Mouse (Mus musculus): ENCODE results near the gene Vdr.

Vdr gene

DNA sequence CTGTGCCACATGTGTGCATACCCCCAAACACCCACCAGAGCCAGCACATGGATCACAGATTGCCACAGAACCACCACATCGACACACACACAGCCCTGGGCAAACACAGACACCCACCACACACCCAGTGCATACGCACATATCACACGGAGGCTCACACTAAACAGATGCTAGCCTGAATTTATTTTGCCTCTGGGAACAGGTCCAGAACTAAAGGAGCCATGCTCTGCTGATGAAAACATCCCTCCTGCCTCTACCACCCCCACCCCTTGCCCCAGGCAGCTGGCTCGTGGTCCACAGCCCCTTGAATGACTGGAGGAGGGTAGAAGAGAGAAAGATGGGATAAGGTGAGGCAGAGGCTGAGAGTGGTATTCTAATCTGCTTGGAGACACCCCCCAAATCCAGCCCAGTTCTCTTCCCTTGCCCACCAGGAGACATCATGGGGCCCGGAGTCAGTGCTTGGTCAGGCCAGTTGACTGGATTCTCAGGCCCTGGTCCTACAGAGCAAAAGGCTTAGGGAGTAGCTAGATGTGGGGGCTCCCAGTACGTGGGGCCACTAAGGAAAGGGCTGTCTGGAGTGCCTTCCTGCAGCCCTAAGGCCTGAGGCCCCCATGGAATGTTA is 82.1 kb downstream of the Vdr start:
- no peak for DNase-seq (ENCODE audit: low spot score)

DNA sequence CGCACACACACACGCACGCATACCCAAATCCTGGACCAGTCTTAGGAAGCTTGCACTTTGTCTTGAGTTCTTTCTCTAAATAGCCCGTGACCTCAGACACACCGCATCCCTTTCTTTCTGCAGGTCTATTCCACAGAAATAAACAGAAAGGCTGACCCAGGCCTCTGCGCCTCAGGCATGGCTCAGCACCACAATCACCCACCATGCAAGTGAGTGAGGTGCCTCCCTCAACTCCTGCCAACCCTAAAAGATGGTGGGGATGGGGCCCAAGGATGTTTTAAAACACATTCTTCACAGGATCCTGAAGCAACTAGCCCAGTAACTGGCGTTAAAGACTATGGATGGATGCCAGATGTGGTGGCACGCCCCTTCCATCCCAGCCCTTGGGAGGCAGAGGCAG is 83.0 kb downstream of the Vdr start:
- no peak for DNase-seq (ENCODE audit: low spot score)

DNA sequence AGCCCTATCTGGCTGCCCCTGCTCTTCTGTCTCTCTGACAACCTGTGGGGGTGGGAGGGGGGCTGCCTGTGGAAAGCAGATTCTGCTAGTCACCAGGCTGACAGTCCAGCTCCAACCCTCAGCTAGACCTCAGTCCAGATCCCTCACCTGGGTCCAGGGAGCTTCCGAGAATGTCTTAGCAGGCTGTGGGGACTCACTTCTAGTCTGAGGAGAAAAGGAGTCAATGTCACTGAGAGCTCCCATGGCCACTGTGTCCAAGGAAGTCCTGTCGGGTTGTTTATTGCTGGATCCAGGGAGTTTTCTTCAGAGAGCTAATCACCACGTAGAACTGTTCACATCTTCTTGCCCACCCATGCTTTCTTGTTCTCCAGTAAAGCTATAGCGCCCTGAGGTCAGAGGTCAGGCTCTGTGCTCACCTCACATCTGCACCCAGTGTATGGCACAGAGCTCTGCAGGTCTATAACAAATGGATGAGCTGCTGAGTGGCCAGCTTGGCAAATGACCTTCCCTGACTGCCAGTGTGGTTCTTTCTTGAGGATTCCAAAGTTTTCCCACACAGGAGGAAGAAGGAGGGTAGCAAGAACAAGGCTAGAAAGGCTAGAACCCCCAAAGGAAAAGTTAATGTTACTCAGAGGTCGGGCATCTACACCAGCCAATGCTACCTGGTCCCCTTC is 83.7 kb downstream of the Vdr start:
- no peak for DNase-seq (ENCODE audit: low spot score)

DNA sequence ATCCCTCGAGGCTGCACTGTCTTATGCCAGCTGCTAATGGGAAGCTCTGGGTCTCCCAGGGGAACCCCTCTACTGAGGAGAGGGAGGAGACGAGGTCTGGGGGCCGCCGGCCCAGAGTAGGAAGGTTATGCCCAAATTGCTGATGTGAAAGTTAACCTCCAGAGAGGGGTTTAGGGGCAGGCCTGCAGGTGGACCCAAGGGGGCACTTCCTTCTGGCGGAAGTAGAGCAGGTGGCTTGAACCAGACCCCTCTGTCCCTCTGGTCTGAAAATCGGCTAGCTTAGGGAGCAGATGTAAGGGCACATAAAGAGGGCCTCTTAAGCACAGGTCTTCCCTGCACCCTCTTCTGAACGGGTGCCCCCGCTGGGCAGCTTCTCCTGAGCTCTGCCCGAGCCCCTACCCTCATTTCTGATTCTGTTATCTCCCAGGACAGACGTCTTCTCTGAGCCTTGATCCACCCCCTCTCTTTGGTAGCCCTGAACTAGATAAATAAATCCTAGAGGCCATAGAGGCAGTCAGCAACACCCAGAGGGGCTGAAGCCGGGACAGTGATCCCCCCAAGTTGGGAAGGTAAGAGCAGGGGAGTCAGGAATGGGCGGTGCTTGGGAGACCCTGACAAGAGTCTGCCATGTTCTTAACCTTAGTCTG is 84.4 kb downstream of the Vdr start:
- no peak for DNase-seq (ENCODE audit: low spot score)

DNA sequence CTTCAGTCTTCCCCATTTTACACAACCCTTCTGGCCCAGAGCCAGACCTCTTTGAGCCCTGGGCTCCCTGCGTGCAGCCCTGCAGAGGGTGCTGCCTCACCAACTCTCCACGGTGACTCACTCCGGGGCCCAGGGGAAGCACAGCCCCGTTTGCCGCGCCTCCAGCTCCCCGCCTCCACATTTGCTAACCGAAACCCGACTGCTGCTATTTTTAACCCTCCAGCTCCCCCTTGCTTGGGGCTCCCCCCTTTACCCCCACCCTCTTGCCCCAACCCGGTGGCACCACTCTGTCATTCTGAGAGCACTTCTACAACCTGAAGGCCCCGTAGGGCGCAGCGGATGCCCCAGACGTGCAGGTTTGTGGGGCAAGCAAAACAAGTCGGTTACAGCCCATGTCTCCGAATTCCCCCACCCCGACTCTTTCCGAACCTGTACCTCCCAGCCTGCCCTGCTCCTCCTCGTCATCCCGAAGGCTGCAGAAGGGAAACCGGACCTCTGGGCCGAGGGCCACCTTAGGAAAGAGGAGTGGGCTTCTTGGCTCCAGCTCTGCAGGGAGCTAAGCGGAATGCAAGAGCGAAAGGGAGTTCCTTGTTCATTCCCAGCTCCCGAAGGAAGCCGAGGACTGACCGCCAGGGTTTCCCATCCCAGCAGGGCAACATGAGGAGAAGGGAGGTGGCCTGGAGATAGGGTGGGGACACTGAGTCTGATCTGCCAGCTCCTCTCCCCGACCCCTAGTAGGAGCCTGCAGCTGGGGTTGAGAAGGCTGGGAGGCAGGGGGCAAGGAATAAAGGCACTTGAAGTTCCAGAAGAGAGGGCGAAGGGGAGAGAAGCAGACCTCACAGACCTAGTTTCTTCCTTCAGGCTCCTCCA is 85.1 kb downstream of the Vdr start:
- DNase-seq (ENCODE audit: low spot score) = peak; percentile 93

DNA sequence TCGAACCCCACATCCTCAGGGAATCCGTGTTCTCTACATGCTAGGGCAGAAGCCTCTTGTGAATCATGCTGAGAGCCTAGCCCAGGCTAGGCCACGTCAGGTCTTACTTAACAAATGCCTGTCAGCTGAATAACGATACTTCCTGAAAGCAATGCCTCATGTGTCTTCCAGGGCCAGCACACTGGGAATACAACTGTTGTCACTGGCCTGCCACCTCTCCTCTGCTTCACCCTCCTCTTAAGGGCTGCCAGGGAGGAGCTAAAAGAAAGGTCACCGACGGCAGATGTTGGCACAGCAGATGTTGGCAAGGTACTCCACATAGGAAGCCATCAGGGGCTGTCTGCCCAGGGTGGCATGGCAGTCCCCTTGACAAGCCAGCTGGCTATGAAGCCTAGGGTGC is 86.4 kb downstream of the Vdr start:
- peak; percentile 76 for DNase-seq (ENCODE audit: low spot score)

DNA sequence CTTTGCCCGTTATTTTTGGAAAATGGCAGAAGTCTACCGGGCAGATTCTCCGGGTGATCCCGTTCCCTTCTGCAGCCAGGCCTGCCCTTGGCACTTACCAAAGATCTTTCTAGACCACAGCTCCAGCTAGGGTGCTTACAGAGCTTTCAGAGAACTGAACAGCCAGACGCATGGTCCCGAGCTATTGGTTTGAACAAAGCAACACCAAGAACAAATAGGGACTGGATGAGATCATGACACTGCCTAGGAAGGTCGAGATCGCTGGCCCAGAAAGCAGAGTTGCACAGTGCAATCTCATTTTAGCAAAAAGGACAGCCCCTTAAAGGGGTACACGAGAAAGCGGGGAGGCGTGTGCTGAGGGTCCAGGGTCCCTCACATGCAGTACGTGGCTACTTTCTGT is 87.0 kb downstream of the Vdr start:
- DNase-seq (ENCODE audit: low spot score) = no peak

DNA sequence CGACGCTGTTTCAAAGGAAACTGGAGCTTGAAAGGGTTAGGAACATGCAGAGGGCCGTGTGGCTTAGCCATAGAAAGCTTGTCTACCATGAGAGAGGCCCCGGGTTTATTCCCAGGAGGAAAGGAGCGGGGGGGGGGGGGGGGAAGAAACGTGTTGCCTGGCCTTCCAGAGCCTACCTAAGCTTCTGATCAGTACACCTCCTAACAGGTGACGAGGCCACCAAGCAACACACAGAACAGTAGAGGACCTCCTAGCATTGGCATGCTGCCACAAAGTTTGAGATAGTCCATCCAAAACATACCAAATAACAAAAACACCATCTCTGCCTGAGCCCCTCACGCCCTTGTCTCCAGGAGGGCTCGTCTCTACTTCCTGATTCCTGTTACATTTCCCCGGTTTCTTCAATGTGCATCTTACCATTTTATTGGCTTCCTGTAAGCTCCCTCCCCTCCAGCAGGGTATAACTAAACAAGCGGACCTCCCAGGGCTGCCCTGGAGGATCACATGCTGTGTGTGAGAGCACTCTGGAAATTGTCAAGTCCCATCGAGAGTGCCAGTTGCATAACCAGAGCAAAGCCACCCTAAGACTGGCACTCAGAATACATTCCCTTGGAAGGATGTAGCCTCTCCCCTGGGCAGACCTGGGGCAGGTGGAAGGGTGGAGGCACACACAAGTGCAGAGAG is 87.7 kb downstream of the Vdr start:
- DNase-seq (ENCODE audit: low spot score) = no peak

DNA sequence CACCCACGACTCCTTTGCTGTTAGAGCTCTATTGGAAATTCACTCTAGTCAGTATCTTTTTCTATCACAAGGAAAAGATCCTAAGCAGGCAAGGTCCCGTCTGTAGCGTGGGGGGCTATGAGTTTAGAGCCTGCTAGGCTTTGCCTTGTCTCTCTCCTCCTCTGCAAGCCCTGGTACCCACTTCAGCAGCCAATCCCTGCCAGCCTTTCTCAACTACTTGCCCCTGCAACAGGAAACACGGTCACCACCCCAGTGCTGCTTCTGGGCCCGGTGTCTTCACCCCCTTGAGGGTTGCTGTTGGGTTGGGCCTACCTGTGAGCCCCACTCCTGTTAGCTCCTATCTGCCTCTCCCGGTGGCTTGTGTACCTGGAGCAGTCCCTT is 88.5 kb downstream of the Vdr start:
- DNase-seq (ENCODE audit: low spot score) = no peak

DNA sequence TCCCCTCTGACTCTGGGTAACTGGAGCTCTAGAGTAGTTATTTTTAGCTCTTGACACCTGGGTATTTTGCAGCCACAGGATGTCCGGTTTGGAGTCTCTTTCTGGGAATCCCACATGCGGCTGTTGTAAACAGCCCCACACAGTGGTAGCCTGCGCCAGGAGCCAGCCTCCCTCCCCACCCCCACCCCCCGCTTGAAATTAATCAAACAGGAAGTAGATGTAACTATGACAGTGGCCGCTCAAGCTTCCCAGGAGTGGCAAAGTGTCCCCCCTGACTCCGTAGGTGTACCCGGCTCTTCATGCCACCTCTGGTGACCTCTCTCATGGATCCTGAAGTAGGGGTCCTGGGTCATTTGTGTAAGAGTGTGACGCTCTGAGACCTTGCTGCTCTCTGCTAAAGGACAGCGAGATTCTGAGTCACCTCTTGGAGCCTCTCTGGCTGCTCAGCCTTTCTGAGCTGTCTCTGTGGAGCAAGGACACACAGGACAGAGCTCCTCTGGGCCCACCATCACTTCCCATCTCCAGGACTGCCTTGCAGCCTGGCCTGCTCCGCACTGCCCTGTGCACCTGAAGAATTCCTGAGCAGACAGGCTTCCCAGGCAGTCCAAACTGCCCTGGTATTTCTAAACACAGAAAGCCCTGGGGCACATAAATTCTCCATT is 89.0 kb downstream of the Vdr start:
- peak; percentile 49 for DNase-seq (ENCODE audit: low spot score)

DNA sequence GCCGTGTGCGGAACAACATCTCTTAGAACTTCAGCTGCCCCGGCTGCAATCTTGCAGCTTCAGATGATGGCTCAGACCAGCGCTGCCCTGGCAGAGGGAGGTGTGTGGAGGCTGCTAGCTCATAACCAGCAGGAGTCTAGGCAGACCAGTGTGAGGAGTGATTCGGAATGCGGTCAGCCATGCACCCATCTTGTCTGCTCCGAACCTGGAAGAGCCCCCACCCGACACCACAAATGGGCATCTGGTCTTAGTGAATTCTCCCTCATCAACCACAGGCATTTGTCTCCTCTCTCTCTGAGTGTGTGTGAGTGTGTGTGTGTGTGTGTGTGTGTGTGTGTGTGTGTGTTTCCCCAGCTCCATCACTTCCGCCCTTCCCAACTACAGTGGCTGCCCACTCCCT is 90.5 kb downstream of the Vdr start:
- no peak for DNase-seq (ENCODE audit: low spot score)

DNA sequence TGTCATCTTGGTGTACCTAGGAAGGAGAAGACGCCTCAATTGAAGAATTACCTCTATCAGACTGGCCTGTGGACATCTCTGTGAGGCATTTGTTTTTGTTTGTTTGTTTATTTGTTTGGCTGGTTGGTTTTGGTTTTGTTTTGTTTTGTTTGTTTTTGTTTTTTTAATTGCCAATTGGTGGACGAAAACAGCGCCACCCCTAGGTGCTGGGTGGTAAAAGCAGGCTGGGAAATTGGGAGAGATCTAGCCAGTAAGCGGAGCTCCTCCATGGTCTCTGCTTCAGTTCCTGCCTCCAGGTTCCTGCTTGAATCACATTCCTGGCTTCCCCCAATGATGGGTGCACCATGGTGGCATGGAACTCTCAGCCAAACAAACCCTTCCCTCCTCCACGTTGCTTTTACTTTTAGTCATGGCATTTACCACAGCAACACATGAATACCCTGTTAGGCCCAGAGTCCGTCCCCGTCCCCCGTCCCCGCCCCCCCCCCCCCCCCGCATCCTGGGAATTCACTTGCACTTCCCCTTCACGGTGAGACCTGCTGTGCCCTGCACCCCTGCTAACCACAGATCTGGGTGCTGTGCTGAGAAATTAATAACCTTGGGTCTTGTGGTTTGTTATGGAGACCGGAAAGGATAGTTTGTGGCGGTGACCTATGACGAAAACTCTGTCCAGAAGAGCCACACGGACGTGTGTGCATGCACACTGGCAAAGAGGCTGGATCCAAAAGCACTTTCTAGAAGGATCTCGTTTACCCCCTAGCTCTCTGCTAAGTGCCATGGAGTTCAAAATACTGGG is 94.0 kb downstream of the Vdr start:
- DNase-seq (ENCODE audit: low spot score) = no peak

DNA sequence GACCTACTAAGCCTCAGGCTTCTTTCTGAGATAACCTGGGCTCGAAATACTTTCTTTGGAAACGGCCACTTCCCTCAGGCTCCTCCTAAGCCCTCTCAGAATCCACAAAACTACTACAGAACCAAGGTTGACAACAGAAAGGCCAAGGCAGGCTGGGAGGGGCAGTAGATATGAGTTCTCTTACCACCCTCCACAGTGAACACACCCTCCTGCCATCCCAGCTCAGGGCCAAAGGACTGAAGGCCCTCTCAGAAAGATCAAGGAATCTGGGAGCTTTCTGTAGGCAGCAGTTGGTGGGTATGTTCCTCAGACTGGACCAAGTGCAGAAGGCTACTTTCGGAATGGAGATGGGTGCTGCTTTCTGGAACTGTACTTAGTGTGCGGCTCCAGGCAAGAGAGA is 95.2 kb downstream of the Vdr start:
- DNase-seq (ENCODE audit: low spot score) = no peak

DNA sequence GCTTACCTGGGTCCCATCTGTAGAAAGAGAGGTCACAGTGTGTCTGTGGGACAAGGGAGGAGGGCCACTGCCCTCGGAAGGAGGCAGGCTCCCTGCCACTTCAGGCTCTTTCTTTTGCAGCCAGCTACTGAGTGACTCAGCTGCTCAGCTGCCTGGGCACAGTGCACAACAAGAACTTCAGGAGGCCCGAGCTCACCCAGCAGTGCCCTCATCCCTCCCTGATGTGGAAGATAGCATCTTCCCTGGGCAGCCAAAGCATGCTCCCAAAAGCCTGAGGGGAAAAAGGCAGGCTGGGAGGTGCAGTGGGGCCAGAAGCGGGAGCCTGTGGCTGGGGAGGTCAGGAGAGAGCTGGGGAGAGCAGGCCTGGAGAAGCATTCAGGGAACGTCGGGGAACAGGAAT is 95.7 kb downstream of the Vdr start:
- peak; percentile 51 for DNase-seq (ENCODE audit: low spot score)

DNA sequence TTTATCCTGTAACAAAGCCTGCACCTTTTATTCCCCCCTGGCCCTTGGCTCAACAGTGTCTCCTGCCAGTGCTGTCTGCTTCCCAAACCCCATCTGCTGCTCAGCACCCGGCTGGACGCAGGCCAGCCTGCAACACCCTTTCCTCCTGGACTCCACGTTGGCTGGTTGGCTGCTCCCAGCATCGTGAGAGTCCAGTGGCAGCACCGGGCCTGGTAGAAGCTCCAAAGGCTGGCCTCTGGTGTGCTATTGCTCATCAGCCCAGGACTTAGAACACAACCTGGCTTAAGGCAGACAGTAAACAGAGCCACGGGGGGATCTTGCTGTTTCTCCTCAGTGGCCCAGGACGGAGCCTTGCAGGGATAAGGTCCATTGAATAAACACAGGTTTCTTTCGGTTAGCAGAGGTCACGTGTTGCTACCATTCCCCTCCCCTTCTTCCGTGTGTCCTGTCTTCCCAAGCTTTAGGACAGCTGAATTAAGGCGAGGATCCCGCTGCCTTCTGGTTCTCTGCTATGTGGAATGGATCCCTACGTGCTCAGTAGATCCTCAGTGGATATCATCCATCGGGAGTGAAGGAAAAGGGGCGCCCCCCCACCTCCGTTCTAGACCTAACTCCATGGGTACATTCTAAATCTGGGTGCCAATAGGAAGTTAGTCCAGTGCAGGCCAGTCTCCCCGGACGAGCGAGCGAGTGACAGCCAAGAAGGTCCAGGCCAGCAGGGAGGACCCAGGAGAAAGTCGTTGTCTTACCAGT is 96.8 kb downstream of the Vdr start:
- DNase-seq (ENCODE audit: low spot score) = no peak

DNA sequence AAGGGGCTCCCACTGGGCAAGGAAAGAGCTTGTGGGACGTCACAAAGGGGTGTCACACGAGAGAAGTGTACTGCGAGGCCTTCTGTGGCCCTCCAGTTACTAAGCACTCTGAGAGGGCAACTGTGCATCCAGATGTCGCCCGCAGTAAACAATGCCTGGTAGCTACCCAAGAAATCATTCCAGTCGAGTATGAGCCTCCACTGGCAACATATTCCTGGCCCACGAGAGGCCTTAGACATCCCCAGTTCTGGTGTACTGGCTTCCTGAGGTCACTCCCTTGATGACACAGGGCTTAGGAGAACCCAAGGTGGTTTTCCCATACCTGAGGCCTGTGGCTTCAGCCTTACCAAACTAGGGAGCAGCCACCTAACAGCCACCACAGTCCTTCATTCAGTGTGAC is 97.6 kb downstream of the Vdr start:
- no peak for DNase-seq (ENCODE audit: low spot score)

DNA sequence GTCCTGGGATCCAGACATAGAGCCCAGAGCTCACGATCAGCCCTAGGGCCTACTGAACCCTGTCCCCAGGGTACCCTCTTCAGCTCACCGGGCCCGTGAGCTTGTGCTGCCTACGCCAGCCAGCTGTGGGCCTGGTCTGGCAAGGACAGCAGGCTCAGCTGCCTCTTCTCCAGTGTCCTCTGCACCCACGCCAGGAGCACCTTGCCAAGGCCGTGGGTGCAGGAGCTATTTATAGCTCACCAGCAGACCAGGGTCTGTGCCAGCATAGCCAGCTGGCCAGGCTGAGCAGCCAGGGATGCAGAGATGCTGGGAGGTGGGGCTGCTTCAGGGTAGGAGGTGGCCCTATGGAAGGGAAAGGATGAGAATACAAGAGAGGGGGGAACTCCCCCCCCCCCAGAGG is 98.3 kb downstream of the Vdr start:
- DNase-seq (ENCODE audit: low spot score) = peak; percentile 92

DNA sequence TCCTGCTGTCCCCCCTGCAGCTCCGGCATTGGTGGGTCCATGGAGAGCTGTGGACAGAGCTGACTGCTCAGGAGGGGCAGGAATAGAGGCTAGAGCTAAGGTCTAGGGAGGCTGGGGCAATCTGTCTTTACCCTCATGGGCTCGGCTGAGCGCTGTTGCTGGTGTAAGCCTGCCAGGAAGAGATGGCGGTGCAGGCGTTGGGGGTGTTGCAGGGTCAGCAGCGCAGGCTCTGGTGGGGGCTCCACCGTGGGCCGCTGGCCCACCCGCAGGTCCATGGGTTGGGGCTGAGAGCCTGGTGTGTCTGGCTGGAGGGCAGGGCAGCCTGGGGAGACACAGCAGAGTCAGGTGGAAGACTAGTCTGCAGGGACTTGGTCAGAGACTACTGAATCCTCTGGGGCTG is 99.1 kb downstream of the Vdr start:
- no peak for DNase-seq (ENCODE audit: low spot score)

DNA sequence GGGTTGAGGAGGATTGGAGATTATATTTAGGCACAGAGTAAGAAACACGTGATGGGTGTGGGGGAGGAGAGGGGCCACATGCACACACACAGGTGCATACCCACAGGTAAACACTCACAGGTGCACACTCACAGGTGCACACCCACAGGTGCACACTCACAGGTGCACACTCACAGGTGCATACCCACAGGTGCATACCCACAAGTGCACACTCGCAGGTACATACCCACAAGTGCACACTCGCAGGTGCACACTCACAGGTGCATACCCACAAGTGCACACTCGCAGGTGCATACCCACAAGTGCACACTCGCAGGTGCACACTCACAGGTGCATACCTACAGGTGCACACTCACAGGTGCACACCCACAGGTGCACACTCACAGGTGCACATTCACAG is 100.0 kb downstream of the Vdr start:
- no peak for DNase-seq (ENCODE audit: low spot score)

DNA sequence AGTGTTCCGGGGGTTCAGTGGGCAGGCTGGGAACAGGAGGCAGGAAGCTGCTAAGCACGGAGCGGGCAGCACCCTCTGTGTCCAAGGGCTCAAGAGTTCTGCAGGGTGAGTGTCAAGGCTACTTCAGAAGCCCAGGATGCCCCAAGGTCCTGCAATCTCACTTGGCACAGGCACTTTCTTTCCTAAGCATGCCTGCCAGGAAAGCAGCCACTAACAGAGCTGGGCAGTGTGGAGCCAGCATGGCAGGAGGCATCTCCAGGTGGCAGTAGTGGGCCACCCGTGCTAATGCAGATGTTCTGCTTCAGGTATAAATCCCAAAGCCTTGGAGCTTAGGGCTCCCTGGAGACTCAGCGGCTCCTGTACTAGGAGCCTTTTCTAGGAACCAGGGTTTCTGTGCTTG is 100.5 kb downstream of the Vdr start:
- DNase-seq (ENCODE audit: low spot score) = peak; percentile 66

Measured in adipocyte (in vitro differentiated cells).